Mouse (Mus musculus) ovary, postnatal 10 days (tissue): Measurements from ENCODE around the gene Ypel2.

ENCODE experiments used
- DNase-seq: peaks from one replicate; pipeline ENCODE4 v3.0.0; 2022; ENCODE audit warnings: low spot score

Ypel2 gene

DNA sequence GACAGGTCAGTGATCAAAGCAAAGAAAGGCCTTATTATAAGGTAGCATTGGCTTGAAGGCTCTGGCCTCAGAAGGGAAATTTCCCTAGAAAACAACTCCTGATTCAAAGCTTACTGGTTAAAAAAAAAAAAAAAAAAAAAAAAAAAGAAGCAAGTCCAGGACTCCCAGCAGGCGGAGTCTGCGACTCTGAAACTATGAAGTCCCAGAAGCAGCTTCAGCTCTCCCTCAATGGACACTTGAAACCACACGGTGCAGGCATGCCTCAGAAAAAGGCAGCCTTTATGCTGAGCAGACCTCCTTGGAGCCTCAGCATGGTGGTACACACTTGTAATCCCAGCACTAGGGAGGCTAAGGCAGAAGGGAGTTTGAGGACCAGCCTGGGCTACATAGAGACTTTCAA lies 97.9 kb downstream of the Ypel2 start:
- no peak for DNase-seq

DNA sequence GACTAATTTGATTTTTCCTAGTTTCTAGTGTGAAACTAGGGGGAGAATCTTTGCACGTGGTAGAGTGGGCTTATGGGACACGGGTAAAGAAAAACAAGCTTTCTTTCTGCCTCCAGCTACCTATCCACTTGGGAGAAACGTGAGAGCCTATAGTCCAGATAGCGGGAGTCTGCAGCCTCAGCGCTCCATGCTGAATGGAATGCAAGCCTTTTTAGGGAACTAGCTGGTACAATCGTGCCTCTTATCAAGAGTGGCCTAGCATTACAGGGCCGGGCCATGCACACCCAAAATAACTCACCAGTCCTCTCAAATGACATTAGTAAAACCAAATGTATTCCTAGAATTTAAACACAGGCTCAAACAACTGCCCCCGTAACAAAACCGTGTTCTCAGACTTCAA lies 98.4 kb downstream of the Ypel2 start:
- DNase-seq: no peak

DNA sequence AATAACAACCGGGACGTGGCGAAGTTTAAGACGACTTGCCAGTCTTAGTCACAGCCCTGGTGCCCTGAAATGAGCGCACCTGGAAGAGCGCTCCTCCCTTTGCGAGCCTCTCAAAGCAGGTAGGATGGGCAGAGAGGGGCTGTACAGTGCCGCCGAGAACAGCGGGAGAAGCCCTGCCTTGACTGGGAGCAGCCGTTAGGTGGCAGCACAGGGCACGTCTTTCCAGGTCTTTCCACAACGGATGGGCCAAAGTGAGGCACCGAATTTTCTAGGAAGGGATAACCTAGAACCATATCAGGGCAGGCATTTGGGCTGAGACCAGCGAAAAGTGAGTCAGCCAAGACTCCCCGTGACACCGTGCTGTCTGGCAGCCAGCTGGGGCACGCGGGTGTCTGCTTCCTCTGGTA lies 99.3 kb downstream of the Ypel2 start:
- peak; percentile 63 for DNase-seq

DNA sequence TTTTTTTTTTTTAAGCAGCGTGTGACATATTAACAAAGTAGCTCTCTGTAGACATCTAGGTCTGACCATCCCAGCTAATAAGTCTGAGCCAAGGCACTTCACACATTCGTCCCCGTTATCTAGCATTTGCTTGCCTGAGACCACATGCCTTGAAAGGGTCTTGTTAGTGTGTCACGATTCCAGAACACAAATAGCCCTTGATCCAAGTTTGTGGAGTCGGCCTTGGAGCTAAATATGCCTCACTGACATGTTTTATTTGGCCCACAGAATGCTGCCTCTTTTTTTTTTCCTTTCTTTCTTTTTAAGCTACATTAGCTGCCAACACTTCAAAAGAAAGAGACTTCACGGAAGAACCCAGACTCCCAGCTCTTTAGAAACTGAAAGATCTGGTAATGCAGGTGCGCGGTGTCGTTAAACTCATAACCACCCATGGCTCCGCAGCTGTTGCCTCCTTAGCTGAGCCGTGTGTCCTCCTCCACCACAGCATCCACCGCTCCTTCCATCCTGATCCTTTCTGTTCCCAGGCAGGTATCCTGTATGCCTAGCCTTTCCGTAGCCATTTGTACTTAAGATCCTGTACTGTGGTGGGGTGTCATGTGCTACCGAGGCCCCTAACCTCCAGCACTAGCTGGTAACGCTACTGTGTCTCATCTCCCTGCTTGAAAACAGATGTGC lies 100.4 kb downstream of the Ypel2 start:
- no peak for DNase-seq
